Mouse (Mus musculus) retina, postnatal 1 day (tissue): ENCODE data around the gene Gm10424.
"Not testable (repeated sequence)": the region's sequence is repeated elsewhere in the genome, so short reads cannot be mapped to it uniquely, and the experiment has no call there.

Experiments
- DNase-seq: peaks from one replicate; pipeline ENCODE4 v3.0.0-alpha.2; 2012

The Gm10424 gene

DNA sequence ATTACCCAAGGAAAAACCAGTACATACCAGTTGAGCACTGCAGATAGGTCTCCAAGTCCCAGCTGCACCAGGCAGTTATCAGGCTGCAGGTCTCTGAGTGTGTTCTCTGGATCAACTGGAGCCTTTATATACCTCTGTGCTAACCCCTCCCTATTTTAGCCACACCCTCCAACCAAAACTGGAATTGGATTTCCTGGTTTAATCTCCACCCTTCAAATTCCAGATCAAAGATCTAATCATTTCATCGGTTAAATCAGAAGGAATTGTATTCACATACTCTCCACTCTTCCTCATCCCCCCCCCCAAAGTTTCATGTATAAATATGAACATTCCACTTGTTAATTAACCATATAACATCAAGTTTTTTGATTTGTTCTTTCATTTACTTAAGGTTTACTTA, at the start of gene Gm10424:
Gm10424 (minus strand) TSS at position 101 of the 400 bp plus-strand sequence.
- not testable (repeated sequence) for DNase-seq

DNA sequence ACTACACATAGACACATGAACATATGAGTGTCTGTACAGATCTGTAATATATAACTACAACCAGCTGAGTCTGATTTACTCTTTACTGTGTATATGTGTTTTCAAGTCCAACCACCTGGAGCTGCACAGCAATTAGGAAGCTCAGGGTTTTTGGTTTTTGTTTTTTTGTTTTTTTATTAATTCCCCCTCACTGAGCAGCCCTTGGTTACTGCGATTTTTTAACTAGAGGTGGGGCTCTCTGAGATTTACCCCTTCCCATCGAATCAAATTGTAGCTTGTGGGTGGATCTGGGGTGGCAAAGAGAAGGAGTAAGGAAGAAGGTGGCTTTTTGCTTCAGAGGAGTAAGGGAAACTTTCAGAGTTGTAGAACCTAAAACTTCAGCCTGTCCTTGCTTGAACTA, 33.0 kb upstream of the Gm10424 start, which contains the start of gene Gm3259:
Gm3259 (plus strand) TSS at position 301 of the 400 bp plus-strand sequence.
- not testable (repeated sequence) for DNase-seq
